Mouse (Mus musculus) heart, adult 8-10 months (tissue): ENCODE data around the gene P2ry2. TPM values are rescaled to one million over a fixed set of nuclear protein-coding genes. Genes with fewer than 3 reads are reported as not detected.

Experiments
- total RNA-seq, 4 experiments: library from RNA; stranded (reverse); gene quantifications; 2 replicates each; pipeline ENCODE4 v1.2.4; 2022

P2ry2 gene
- total RNA-seq, 4 experiments from 2014 or later = 24.6 to 27.7 (median 27.2) TPM

Other genes with a start within 250 kb of the P2ry2 start
- gene Relt, start 149.4 kb downstream of the P2ry2 start, total RNA-seq = 1 to 10 TPM; 3.8 to 4.1 (median 3.9) TPM
- gene Arhgef17, start 80.8 kb downstream of the P2ry2 start, total RNA-seq = 10 to 100 TPM; 25.0 to 36.6 (median 28.1) TPM
- gene P2ry6, start 38.2 kb downstream of the P2ry2 start, total RNA-seq = 1 to 10 TPM; 2.7 to 4.0 (median 3.3) TPM
- 10 to 100 TPM; 17.2 to 23.8 (median 19.1) TPM for gene Fchsd2, start 80.0 kb upstream of the P2ry2 start, total RNA-seq